ENCODE assay signal across 8 mouse cellular contexts in genomic region chr2:152831019-152831878, GRCm38 (mm10). TPM values are rescaled to one million over a fixed set of nuclear protein-coding genes. Genes with fewer than 3 reads are reported as not detected.
A peak's percentile ranks its signal among the peaks of the same experiment; 100 is the strongest.
DNase-seq lines count a peak whose midpoint lies in the region; ATAC-seq and TF ChIP-seq lines count a peak whose summit lies in the region.

Gene Bcl2l1, minus strand, starts transcription at chr2:152831728.

- peak; percentile 95 for DNase-seq in ES-E14 (ENCODE audit: low read depth, low spot score)
- peak; percentile 97 for DNase-seq in cerebellum, adult 11-12 months
- DNase-seq in heart, postnatal 36 days: peak; percentile 97 to 99
- peak; percentile 98 for DNase-seq in layer of hippocampus, adult 2 months (ENCODE audit: low spot score in 2 of 2)
- peak; percentile 99 for DNase-seq in lung, embryonic 14.5 days
- peak; percentile 100 for DNase-seq in thymus, adult 2 months

- TF ChIP-seq POLR2A in olfactory bulb, adult 2 months (IDR thresholded peaks at IDR 0.05; ENCODE audit: insufficient read depth, low read depth, low read length): 0 out of 2 replicates have a peak, but pooled peaks have one; percentile 38
- TF ChIP-seq POLR2A in thymus, adult 2 months (IDR thresholded peaks at IDR 0.05; ENCODE audit: control insufficient read depth, extremely low read depth, insufficient read depth, low read length, poor library complexity): no peak; the same call in 1 of the 2 replicates

- H3K36me3 ChIP-seq in ES-E14 (ENCODE audit: control insufficient read depth, insufficient read depth, low read length, poor library complexity, severe bottlenecking): no peaks in the 10 kb centered on the region
- no peaks in the 10 kb centered on the region for H3K36me3 ChIP-seq in forebrain, embryonic 16.5 days (ENCODE audit: control insufficient read depth, insufficient read depth)
- 0 out of 2 replicates have a peak, but pooled peaks cover 8% of the 10 kb centered on the region for H3K36me3 ChIP-seq in lung, embryonic 14.5 days (ENCODE audit: insufficient read depth)
- H3K36me3 ChIP-seq in thymus, adult 2 months (ENCODE audit: control insufficient read depth, insufficient read depth, low read length): no peaks in the 10 kb centered on the region

- peak within 1 kb of the TSS; percentile 64 for H3K4me2 ChIP-seq in forebrain, embryonic 16.5 days (ENCODE audit: low read length)
- H3K4me2 ChIP-seq in lung, embryonic 14.5 days: peak within 1 kb of the TSS; percentile 80

- in situ Hi-C loops in ES-E14 (cut with MboI; ENCODE audit: low sequenced_read_pairs in 2 of 2, unreplicated experiment in 2 of 2): loop anchor here (5.0 to 10.0 kb wide), 2 partner anchors 144 to 146 kb away; partner anchors contain the start of gene Mcts2 (in 2 of the 2)

- H3K27ac ChIP-seq in ES-E14 (ENCODE audit: insufficient read depth, low read depth, low read length, poor library complexity, severe bottlenecking): peak within 1 kb of the TSS; percentile 93
- H3K27ac ChIP-seq in forebrain, embryonic 16.5 days (ENCODE audit: low read length): peak within 1 kb of the TSS; percentile 99
- peak within 1 kb of the TSS; percentile 100 for H3K27ac ChIP-seq in layer of hippocampus, adult 2 months
- peak within 1 kb of the TSS; percentile 99 for H3K27ac ChIP-seq in lung, embryonic 14.5 days (ENCODE audit: low read depth)
- peak within 1 kb of the TSS; percentile 90 for H3K27ac ChIP-seq in olfactory bulb, adult 2 months (ENCODE audit: insufficient read depth, low read depth, low read length)
- H3K27ac ChIP-seq in thymus, adult 2 months (ENCODE audit: control insufficient read depth, insufficient read depth, low read length): peak within 1 kb of the TSS; percentile 82

- intact Hi-C loops in heart, postnatal 36 days (cut with DNase I): loop anchor here (1.0 to 5.0 kb wide), 4 partner anchors 65 to 214 kb away; partner anchors contain the start of gene Id1

- H3K27me3 ChIP-seq in forebrain, embryonic 16.5 days (replicated peaks; ENCODE audit: control insufficient read depth, insufficient read depth, low read length): no peaks in the 10 kb centered on the region
- no peaks in the 10 kb centered on the region for H3K27me3 ChIP-seq in lung, embryonic 14.5 days (ENCODE audit: insufficient read depth, low read length)
- no peaks in the 10 kb centered on the region for H3K27me3 ChIP-seq in thymus, adult 2 months (ENCODE audit: control insufficient read depth, insufficient read depth, low read length)

- ATAC-seq in forebrain, embryonic 16.5 days: peak; percentile 97
- peak; percentile 96 for ATAC-seq in lung, embryonic 14.5 days (ENCODE audit: insufficient read depth)

- H3K9me3 ChIP-seq in ES-E14 (ENCODE audit: control insufficient read depth, insufficient read depth, low read depth, low read length): no peaks in the 10 kb centered on the region
- H3K9me3 ChIP-seq in forebrain, embryonic 16.5 days (ENCODE audit: control insufficient read depth, low read length): no peaks in the 10 kb centered on the region
- H3K9me3 ChIP-seq in lung, embryonic 14.5 days (ENCODE audit: low read depth, low read length): no peaks in the 10 kb centered on the region

- under 1% methylated on average over 74 of the region's 74 CpGs for WGBS in forebrain, embryonic 16.5 days
- WGBS in lung, embryonic 14.5 days: under 1% methylated on average over 74 of the region's 74 CpGs
- WGBS in olfactory bulb, adult 2 months: under 1% methylated on average over 72 of the region's 74 CpGs
- under 1% methylated on average over 73 of the region's 74 CpGs for WGBS in thymus, adult 2 months

- TF ChIP-seq CTCF in layer of hippocampus, adult 2 months (conservative IDR thresholded peaks at IDR 0.05): peak; percentile 87
- TF ChIP-seq CTCF in lung, embryonic 14.5 days (IDR thresholded peaks at IDR 0.05; ENCODE audit: low read depth): peak; percentile 97
- peak; percentile 92 for TF ChIP-seq CTCF in olfactory bulb, adult 2 months (IDR thresholded peaks at IDR 0.05; ENCODE audit: insufficient read depth, low read depth, low read length)
- TF ChIP-seq CTCF in thymus, adult 2 months (IDR thresholded peaks at IDR 0.05; ENCODE audit: borderline replicate concordance, control insufficient read depth, extremely low read depth, insufficient read depth, low read length, poor library complexity): peak; percentile 96

- H3K9ac ChIP-seq in ES-E14 (ENCODE audit: insufficient read depth, low read depth, low read length, poor library complexity, severe bottlenecking): peak within 1 kb of the TSS; percentile 87
- H3K9ac ChIP-seq in forebrain, embryonic 16.5 days (replicated peaks; ENCODE audit: low read depth, low read length): peak within 1 kb of the TSS; percentile 98
- peak within 1 kb of the TSS; percentile 83 for H3K9ac ChIP-seq in lung, embryonic 14.5 days

- peak within 1 kb of the TSS; percentile 78 to 88 for H3K4me3 ChIP-seq in ES-E14 (ENCODE audit: insufficient read depth in 1 of 2, low read depth in 1 of 2, low read length in 2 of 2, poor library complexity in 1 of 2, severe bottlenecking in 1 of 2)
- peak within 1 kb of the TSS; percentile 87 for H3K4me3 ChIP-seq in forebrain, embryonic 16.5 days (replicated peaks; ENCODE audit: low read length)
- H3K4me3 ChIP-seq in layer of hippocampus, adult 2 months: peak within 1 kb of the TSS; percentile 100
- H3K4me3 ChIP-seq in lung, embryonic 14.5 days (ENCODE audit: low read depth, low read length): peak within 1 kb of the TSS; percentile 60
- peak within 1 kb of the TSS; percentile 81 for H3K4me3 ChIP-seq in olfactory bulb, adult 2 months (ENCODE audit: insufficient read depth, low read depth, low read length)
- H3K4me3 ChIP-seq in thymus, adult 2 months (ENCODE audit: control insufficient read depth, insufficient read depth, low read length): peak within 1 kb of the TSS; percentile 70

- H3K4me1 ChIP-seq in ES-E14 (ENCODE audit: control insufficient read depth in 2 of 2, insufficient read depth in 2 of 2, low read length in 2 of 2, poor library complexity in 1 of 2): peaks cover 4 to 16% of the 10 kb centered on the region in 2 experiments
- peaks cover 36% of the 10 kb centered on the region for H3K4me1 ChIP-seq in forebrain, embryonic 16.5 days (replicated peaks; ENCODE audit: control insufficient read depth, insufficient read depth, low read length)
- peaks cover 34% of the 10 kb centered on the region for H3K4me1 ChIP-seq in lung, embryonic 14.5 days (ENCODE audit: insufficient read depth)
- H3K4me1 ChIP-seq in olfactory bulb, adult 2 months (ENCODE audit: control insufficient read depth, insufficient read depth, low read length): peaks cover 15% of the 10 kb centered on the region
- peaks cover 8% of the 10 kb centered on the region; the same call in 1 of the 2 replicates for H3K4me1 ChIP-seq in thymus, adult 2 months (replicated peaks; ENCODE audit: control insufficient read depth, insufficient read depth, low read length)

TF ChIP-seq in ES-E14, 5 proteins besides CTCF, POLR2A, EP300 and RAD21:
- TF ChIP-seq CHD2 (IDR thresholded peaks at IDR 0.05; ENCODE audit: low read depth, low read length) (peak; percentile 79), ZC3H11A (IDR thresholded peaks at IDR 0.05; ENCODE audit: borderline replicate concordance, low read depth, low read length) (peak; percentile 99), ZNF384 (IDR thresholded peaks at IDR 0.05; ENCODE audit: low read depth, low read length) (0 out of 2 replicates have a peak, but pooled peaks have one; percentile 46), HCFC1 (IDR thresholded peaks at IDR 0.05; ENCODE audit: borderline replicate concordance, insufficient read depth, low read length) (peak; percentile 77; the same call in 1 of the 2 replicates), MAFK (IDR thresholded peaks at IDR 0.05; ENCODE audit: insufficient read depth, low read depth, low read length) (no peak)
TF ChIP-seq in ES-E14: peak in this region for 4.

RNA-seq across cellular contexts. Expression of gene Bcl2l1, which starts in this region (rescaled TPM):
- total RNA-seq in ES-E14 (2012; rRNA removed): 24.9 and 34.9 TPM in 2 replicates
- polyA plus RNA-seq in forebrain, embryonic 16.5 days (2015; fragmentation: Nextera tagmentation; extraction: Ambion mirVana): 176 and 188 TPM in 2 replicates
- 10 to 100 TPM; 52.5 to 73.5 TPM for total RNA-seq in heart, postnatal 36 days (2021)
- 100 to 1,000 TPM; 129 to 134 TPM for total RNA-seq in layer of hippocampus, adult 2 months (2021)
- 102 and 103 TPM in 2 replicates for polyA plus RNA-seq in lung, embryonic 14.5 days (2014; fragmentation: Nextera tagmentation; extraction: Ambion mirVana)
- 296 and 622 TPM in 2 replicates for polyA plus RNA-seq in olfactory bulb, adult 2 months (2012; ENCODE audit: insufficient read depth, insufficient read length, low replicate concordance, missing spikeins)
- polyA plus RNA-seq in thymus, adult 2 months (2012; rRNA removed): 205 and 207 TPM in 2 replicates

Comparison
In these comparisons a context has a peak if more than half of its experiments do, and no peak if none do; other contexts are left out.
1. Peak in every context shown above with its lines: DNase-seq, ATAC-seq, H3K4me3 ChIP-seq and H3K27ac ChIP-seq.